8 mouse cellular contexts compared by ENCODE assay signal in genomic region chr2:173377497-173378257, GRCm38 (mm10).
DNase-seq lines count a peak whose midpoint lies in the region; ATAC-seq lines count a peak whose summit lies in the region.

No protein-coding gene starts in this region.

- no peak overlapping the region for H3K4me3 ChIP-seq in embryonic facial prominence, embryonic 12.5 days
- H3K4me3 ChIP-seq in kidney, embryonic 15.5 days (replicated peaks) = no peak overlapping the region
- H3K4me3 ChIP-seq in megakaryocyte, embryonic 14.5 days (replicated peaks) = peak overlapping the region; percentile 84
- no peak overlapping the region for H3K4me3 ChIP-seq in hindbrain, embryonic 13.5 days
- H3K4me3 ChIP-seq in forebrain, embryonic 13.5 days = no peak overlapping the region

- H3K27ac ChIP-seq in embryonic facial prominence, embryonic 12.5 days = peak overlapping the region; percentile 65
- peak overlapping the region; percentile 70 for H3K27ac ChIP-seq in kidney, embryonic 15.5 days
- no peak overlapping the region; the same call in 1 of the 2 replicates for H3K27ac ChIP-seq in hindbrain, embryonic 13.5 days
- H3K27ac ChIP-seq in forebrain, embryonic 13.5 days = no peak overlapping the region

- H3K4me2 ChIP-seq in embryonic facial prominence, embryonic 12.5 days (replicated peaks) = no peak overlapping the region
- H3K4me2 ChIP-seq in kidney, embryonic 15.5 days = no peak overlapping the region
- no peak overlapping the region for H3K4me2 ChIP-seq in hindbrain, embryonic 13.5 days
- no peak overlapping the region for H3K4me2 ChIP-seq in forebrain, embryonic 13.5 days

- no peak overlapping the region for H3K9ac ChIP-seq in embryonic facial prominence, embryonic 12.5 days
- H3K9ac ChIP-seq in kidney, embryonic 15.5 days = no peak overlapping the region
- no peak overlapping the region for H3K9ac ChIP-seq in hindbrain, embryonic 13.5 days
- H3K9ac ChIP-seq in forebrain, embryonic 13.5 days = no peak overlapping the region

- H3K27me3 ChIP-seq in embryonic facial prominence, embryonic 12.5 days = no peaks in the 10 kb centered on the region
- no peaks in the 10 kb centered on the region for H3K27me3 ChIP-seq in kidney, embryonic 15.5 days
- H3K27me3 ChIP-seq in megakaryocyte, embryonic 14.5 days (replicated peaks) = no peaks in the 10 kb centered on the region
- H3K27me3 ChIP-seq in hindbrain, embryonic 13.5 days = no peaks in the 10 kb centered on the region
- H3K27me3 ChIP-seq in forebrain, embryonic 13.5 days = no peaks in the 10 kb centered on the region

- peak; percentile 71 for DNase-seq in gastrocnemius, adult 18-20 months (ENCODE audit: low spot score)
- DNase-seq in gastrocnemius, postnatal 4 days (ENCODE audit: low spot score in 2 of 2) = no peak
- DNase-seq in cerebellum, postnatal 25 days = no peak

- WGBS in embryonic facial prominence, embryonic 12.5 days = 56% methylated on average over 10 of the region's 12 CpGs
- WGBS in kidney, embryonic 15.5 days = 48% methylated on average over 10 of the region's 12 CpGs
- 77% methylated on average over 10 of the region's 12 CpGs for WGBS in hindbrain, embryonic 13.5 days
- WGBS in forebrain, embryonic 13.5 days = 74% methylated on average over 10 of the region's 12 CpGs

- H3K4me1 ChIP-seq in embryonic facial prominence, embryonic 12.5 days = peaks cover 15% of the 10 kb centered on the region
- H3K4me1 ChIP-seq in kidney, embryonic 15.5 days = peaks cover 49% of the 10 kb centered on the region
- H3K4me1 ChIP-seq in megakaryocyte, embryonic 14.5 days = peaks cover 81% of the 10 kb centered on the region
- H3K4me1 ChIP-seq in hindbrain, embryonic 13.5 days (replicated peaks) = peaks cover 19% of the 10 kb centered on the region
- H3K4me1 ChIP-seq in forebrain, embryonic 13.5 days = no peaks in the 10 kb centered on the region

- no peaks in the 10 kb centered on the region for H3K36me3 ChIP-seq in embryonic facial prominence, embryonic 12.5 days
- H3K36me3 ChIP-seq in kidney, embryonic 15.5 days = no peaks in the 10 kb centered on the region
- peaks cover 21% of the 10 kb centered on the region for H3K36me3 ChIP-seq in megakaryocyte, embryonic 14.5 days (replicated peaks; ENCODE audit: low read length)
- H3K36me3 ChIP-seq in hindbrain, embryonic 13.5 days = no peaks in the 10 kb centered on the region
- no peaks in the 10 kb centered on the region for H3K36me3 ChIP-seq in forebrain, embryonic 13.5 days (ENCODE audit: poor library complexity, severe bottlenecking)

- no peak; the same call in 1 of the 2 replicates for ATAC-seq in embryonic facial prominence, embryonic 12.5 days (ENCODE audit: insufficient number of reproducible peaks, insufficient read depth, low FRiP score, low TSS enrichment)
- ATAC-seq in kidney, embryonic 15.5 days (replicated peaks; ENCODE audit: low FRiP score) = no peak
- ATAC-seq in hindbrain, embryonic 13.5 days (ENCODE audit: low FRiP score) = no peak
- no peak for ATAC-seq in forebrain, embryonic 13.5 days

- H3K9me3 ChIP-seq in embryonic facial prominence, embryonic 12.5 days = no peaks in the 10 kb centered on the region
- H3K9me3 ChIP-seq in kidney, embryonic 15.5 days (replicated peaks) = no peaks in the 10 kb centered on the region
- H3K9me3 ChIP-seq in megakaryocyte, embryonic 14.5 days = peaks cover 31% of the 10 kb centered on the region
- H3K9me3 ChIP-seq in hindbrain, embryonic 13.5 days = no peaks in the 10 kb centered on the region
- no peaks in the 10 kb centered on the region for H3K9me3 ChIP-seq in forebrain, embryonic 13.5 days (replicated peaks)

Comparison
In these comparisons a context has a peak if more than half of its experiments do, and no peak if none do; other contexts are left out.
1. H3K27ac ChIP-seq: peak in embryonic facial prominence, embryonic 12.5 days (single experiment) and kidney, embryonic 15.5 days (single experiment); none in hindbrain, embryonic 13.5 days (single experiment) and forebrain, embryonic 13.5 days (single experiment).